Mouse (Mus musculus) testis, adult 2 months (tissue): ENCODE measurements around the gene Slc12a9.

Experiments
- CTCF ChIP-seq: fragments of 200-500 bp; IDR thresholded peaks from 2 replicates; pipeline ENCODE4 v1.5.1; 2012; ENCODE audit warnings: low read depth, mild to moderate bottlenecking, inconsistent platforms, low read length, moderate library complexity; ENCODE audit not compliant: control insufficient read depth, insufficient read depth, insufficient replicate concordance
- POLR2A ChIP-seq: fragments of 200-500 bp; IDR thresholded peaks from 2 replicates; pipeline ENCODE4 v1.6.1; 2012; ENCODE audit warnings: low read depth, mild to moderate bottlenecking, inconsistent platforms, low read length, moderate library complexity; ENCODE audit not compliant: control insufficient read depth

- TF ChIP-seq POLR2A (no peak), CTCF (no peak)
Observed at GRCm38 (mm10) chr5:137377176-137377575, 43.8 kb upstream of the Slc12a9 start.
